Mouse (Mus musculus) gastrocnemius, postnatal 4 days (tissue): ENCODE measurements at regions not wholly inside any gene's neighbourhood (a gene's known extent, or its start where the extent isn't known, plus 50 kb on each side); places are given as distances from the start of the nearest gene placed in this dataset.

ENCODE experiments used
- DNase-seq, 2 experiments: peaks; one replicate each; pipeline ENCODE4 v3.0.0; 2021 to 2022; ENCODE audit warnings: low spot score in 2 of 2, mixed read lengths in 2 of 2

DNA sequence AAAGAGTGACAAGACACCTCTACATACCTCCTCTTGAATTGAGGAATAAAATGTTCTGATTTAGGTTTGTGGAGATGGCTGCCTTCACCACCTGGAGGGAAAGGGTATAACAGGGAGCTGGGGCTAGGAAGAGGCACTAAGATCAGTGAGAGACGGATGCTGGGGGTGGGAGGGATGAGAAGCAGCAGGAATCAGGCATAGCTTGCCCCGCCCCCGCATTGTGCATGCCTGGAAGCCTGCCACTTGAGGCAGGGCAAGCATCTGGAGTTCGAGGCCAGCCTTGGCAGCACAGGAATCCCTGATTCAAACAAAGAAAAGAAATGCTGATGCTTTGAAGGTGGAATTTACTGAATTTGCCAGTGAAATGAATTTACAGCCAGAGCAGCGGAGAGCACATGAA, 63.6 kb upstream of the Syt13 start:
- no peak for DNase-seq

- no peak for DNase-seq
Measured at GRCm38 (mm10) chr2:92853175-92853574, 61.7 kb upstream of the Syt13 start.

- DNase-seq, result no peak
Measured at GRCm38 (mm10) chr2:92854331-92854730, 60.6 kb upstream of the Syt13 start.

DNA sequence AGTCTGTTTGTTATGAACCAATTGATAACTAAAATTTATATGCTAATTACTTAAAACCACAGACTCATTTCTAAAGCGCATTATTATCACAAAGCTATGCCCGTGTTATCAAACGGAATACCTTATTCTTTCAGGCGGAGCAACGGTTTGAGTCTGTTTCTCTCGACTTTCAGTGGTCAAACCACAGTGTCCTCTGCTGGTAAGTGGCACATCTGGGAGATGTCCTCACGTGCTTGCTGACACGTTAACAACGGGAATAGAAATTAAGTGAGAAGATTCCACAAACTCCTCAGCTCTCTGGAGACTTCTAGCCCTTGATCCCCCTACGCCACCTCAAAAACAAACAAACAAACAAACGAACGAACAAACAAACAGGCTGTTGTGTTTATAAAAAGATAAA, 58.9 kb upstream of the Syt13 start:
- DNase-seq, result no peak

- DNase-seq, result no peak
Measured at GRCm38 (mm10) chr2:92860502-92861197, 54.2 kb upstream of the Syt13 start.
